Mouse (Mus musculus) retina, postnatal 1 day (tissue): ENCODE results near the gene Tgtp1.
"Not testable (repeated sequence)": the region's sequence is repeated elsewhere in the genome, so short reads cannot be mapped to it uniquely, and the experiment has no call there.

Experiments used
- DNase-seq: peaks from one replicate; pipeline ENCODE4 v3.0.0-alpha.2; 2012

The Tgtp1 gene

GRCm38 (mm10) chr11:48994018-48994417, at the start of gene Tgtp1:
TSS of gene Tgtp1 (minus strand) at chr11:48994172.
- DNase-seq: not testable (repeated sequence)

- not testable (repeated sequence) for DNase-seq
These were observed 18.1 kb upstream of the Tgtp1 start for GRCm38 (mm10) chr11:49012074-49012473.

GRCm38 (mm10) chr11:49006785-49007184, 12.8 kb upstream of the Tgtp1 start:
- DNase-seq: not testable (repeated sequence)

GRCm38 (mm10) chr11:49006317-49006716, 12.3 kb upstream of the Tgtp1 start:
- DNase-seq: not testable (repeated sequence)

GRCm38 (mm10) chr11:49000411-49000810, 6.4 kb upstream of the Tgtp1 start:
- DNase-seq: not testable (repeated sequence)

- not testable (repeated sequence) for DNase-seq
These were observed 676 bp downstream of the Tgtp1 start for GRCm38 (mm10) chr11:48993296-48993695.

GRCm38 (mm10) chr11:48991740-48992520, 2.0 kb downstream of the Tgtp1 start, which contains the start of gene Gm12185:
TSS of gene Gm12185 (minus strand) at chr11:48992226.
- DNase-seq: not testable (repeated sequence)

- not testable (repeated sequence) for DNase-seq
These were observed 4.0 kb downstream of the Tgtp1 start for GRCm38 (mm10) chr11:48989981-48990380.

- DNase-seq: not testable (repeated sequence)
These were observed 5.8 kb downstream of the Tgtp1 start for GRCm38 (mm10) chr11:48988219-48988618.

- DNase-seq: not testable (repeated sequence)
These were observed 11.1 kb downstream of the Tgtp1 start for GRCm38 (mm10) chr11:48982848-48983247.

- not testable (repeated sequence) for DNase-seq
These were observed 13.9 kb downstream of the Tgtp1 start for GRCm38 (mm10) chr11:48980052-48980451.

GRCm38 (mm10) chr11:48979251-48979650, 14.7 kb downstream of the Tgtp1 start, which contains the start of gene 9930111J21Rik1:
TSS of gene 9930111J21Rik1 (minus strand) at chr11:48979398.
- DNase-seq: not testable (repeated sequence)

- not testable (repeated sequence) for DNase-seq
These were observed 15.6 kb downstream of the Tgtp1 start, which contains the start of gene Olfr56 for GRCm38 (mm10) chr11:48978240-48978939. TSS of gene Olfr56 (plus strand) at chr11:48978889.

- DNase-seq: not testable (repeated sequence)
These were observed 19.3 kb downstream of the Tgtp1 start for GRCm38 (mm10) chr11:48974686-48975085.

- DNase-seq: not testable (repeated sequence)
These were observed 47.9 kb downstream of the Tgtp1 start, which contains the start of gene Psme2b for GRCm38 (mm10) chr11:48946090-48946489. TSS of gene Psme2b (minus strand) at chr11:48946190.

GRCm38 (mm10) chr11:48939286-48939685, 54.7 kb downstream of the Tgtp1 start:
- DNase-seq: not testable (repeated sequence)
